Mouse (Mus musculus) lung, postnatal 4 days (tissue): Measurements from ENCODE around the gene Phykpl.

ENCODE experiments used
- DNase-seq, 2 experiments: peaks; one replicate each; pipeline ENCODE4 v3.0.0; 2021

Gene Phykpl

DNA sequence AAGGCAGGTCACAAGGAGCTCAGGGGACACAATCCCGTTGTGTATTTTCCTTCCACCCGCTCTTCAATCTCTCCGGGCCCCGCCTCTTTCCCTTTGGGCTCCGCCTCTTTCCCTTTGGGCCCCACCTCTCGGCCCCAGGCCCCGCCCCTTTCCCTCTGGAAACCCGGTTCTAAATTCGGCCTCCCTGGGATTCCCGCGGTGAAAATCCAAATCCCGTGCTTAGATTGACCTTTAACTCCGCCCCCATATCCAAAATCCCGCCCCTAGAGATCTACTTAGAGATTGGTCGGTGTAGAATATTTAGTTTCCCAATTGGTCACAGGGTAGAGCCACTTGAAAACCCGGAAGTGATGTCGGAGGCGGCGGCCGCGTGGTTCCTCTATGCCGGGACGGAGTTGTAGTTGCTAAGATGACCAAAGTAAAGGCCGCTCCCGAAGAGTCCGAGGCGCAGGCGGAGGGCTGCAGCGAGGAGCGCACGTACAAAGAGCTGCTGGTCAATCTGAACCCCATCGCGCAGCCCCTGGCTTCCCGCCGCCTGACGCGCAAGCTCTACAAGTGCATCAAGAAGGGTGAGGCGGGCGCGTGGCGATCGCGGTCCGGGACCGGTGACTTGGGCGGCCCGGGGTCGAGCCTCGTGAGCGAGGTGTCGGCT, 35.0 kb downstream of the Phykpl start, which contains the start of gene Nhp2:
Gene Nhp2, plus strand, starts transcription at position 327 of the 652 bp plus-strand sequence.
- DNase-seq = peak; percentile 94 to 98

DNA sequence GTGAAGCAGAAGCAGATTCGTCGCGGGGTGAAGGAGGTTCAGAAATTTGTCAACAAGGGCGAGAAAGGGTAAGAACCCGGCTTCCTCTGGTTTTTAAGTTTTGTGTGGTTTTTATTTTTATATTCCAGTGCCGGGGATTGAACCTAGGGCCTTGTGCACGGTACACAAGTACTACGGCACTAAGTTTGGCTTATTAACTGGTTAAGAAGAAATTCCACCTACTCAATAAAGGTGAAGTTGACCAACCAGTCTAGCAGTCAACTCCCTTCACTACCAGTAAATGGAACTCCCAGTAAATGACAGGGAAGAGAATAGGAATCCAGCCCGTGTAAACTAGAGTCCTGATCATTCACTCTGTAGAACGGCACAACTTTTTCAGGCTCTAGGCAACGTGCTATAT, 35.5 kb downstream of the Phykpl start:
- no peak for DNase-seq

DNA sequence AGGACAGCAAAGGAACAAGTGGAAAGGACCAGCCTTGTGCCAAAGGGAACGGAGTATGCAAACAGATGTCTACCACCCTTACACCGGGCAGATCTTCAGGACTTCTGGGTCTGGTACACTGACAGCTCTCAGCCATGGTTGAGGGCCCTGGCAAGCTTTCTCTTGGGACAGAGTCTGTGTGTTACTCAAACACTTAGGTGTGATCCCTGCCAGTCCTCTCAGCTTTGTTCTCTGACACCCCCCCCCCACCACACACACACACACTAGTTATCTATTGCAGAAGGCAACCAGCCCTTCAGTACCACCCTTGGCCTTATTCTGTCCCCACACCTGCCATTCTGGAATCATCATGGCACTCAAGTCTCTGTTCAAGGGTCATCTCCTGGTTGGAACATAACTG, 37.2 kb downstream of the Phykpl start:
- no peak for DNase-seq

DNA sequence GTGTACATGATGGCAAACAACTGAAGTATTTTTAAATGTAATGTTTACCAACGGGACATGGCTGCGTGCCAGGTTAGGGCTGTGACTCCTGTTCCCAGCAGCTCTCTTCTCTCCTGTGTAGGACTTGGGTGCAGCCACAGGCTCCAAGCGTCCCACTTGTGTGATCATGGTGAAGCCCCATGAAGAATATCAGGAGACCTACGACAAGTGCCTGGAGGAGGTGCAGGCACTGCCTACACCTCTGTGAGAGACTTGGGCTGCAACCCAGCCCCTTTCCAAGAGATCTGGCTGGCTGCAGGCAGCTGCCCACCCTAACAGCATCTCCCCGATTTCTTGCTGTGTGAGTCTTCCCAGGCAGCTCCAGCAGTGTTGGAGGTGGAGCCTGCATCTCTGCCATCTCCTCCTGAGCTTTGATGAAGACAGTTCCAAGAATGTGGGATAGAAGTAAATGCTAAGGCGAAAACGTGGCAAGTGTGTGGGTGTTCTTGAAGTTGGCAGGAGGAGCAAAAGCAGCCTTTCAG, 38.5 kb downstream of the Phykpl start:
- peak in 1 of 2 experiments; percentile 35 for DNase-seq

DNA sequence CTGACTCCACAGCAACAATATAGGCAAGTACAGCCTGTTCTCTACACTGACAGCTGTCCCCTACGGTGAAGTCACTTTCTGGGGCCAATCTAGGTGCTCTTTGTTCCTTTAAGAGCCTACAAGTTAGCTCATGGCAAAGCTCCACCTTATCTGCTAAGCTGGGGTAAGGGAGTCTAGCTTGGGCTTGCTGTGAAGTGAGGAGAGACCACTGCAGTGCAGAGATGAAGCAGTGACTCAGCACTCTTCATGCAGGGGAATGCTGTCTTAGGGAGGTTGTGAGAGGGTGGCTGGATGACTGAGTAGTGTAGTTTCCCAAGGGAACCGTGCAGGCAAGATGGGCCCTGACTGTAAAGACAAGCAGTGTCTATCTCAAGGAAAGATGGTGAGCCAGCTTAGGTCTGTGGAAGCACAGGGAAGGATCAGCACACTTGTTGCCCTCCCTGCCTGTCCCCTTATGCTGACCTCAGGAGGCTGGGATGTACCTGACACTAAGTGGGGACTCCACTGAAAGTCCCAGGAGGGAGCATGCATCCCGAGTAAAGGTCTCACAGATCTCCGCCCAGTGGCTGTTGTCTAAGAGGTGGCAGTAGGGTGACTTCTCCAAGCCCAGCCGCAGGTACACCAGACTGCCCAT, 40.7 kb downstream of the Phykpl start:
- DNase-seq = peak in 1 of 2 experiments; percentile 16

DNA sequence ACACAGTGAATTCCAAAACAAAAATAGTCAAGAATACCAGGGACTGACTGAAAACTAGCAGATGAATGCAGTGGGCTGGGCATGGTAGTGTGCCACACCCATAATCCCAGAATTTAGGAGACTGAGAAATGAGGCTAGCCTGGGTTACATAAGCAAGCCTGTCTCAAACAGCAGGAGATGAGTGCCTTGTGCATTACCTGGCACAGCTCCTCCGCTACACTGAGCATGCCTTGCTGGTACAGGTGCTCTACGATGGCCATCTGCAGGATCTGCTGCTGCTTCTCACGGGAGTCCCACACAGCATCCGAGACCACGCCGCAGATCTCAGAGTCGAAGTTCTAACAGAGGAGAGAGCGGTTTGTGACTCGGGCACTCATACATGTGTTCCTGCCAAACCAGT, 42.9 kb downstream of the Phykpl start:
- DNase-seq = no peak

DNA sequence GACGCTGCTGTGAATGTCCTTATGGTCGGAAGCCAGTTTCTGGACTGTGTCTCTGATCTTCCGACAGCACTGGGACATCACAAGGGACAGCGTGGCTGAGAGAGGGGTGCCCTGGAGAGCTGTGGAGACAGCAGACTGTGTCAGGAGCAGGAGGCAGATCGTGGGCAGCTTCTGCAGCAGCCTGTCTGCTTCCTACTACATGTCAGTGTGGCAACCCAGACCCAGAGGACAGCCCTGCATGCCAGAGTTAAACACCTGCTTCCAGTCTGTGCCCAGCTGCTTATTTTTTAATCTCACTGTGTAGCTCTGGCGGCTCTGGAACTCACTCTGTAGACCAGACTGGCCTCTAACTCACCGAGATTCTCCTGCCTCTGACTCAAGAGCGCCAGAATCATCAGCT, 43.4 kb downstream of the Phykpl start:
- peak in 1 of 2 experiments; percentile 16 for DNase-seq

DNA sequence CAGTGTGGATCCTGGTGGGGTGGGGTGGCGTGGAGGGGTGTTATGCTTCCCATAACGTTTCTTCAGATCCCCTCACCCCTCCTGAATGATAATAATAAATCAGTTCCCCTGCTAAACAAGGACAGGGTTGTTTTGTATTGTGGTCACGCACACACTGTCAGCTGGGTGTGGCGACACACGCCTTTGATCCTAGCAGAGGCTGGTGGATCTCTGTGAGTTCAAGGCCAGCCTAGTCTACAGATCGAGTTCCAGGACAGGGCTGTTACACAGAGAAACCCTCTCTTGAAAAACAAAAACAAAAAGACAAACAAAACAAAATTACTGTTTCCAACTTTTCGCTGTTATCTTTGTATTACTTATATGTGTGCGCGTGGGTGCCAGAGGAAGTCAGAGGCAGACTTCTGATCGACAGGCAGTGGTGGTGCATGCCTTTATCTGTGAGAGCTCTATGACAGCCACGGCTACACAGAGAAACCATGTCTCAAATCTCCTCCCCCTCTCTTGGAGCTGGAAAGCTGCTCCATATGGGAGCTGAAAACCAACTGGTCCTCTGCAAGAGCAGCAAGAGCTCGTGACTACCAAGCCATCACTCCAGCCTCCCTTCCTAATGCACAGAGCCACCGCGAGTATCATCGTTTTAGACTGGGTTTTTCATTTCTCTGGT, 45.2 kb downstream of the Phykpl start:
- no peak for DNase-seq

DNA sequence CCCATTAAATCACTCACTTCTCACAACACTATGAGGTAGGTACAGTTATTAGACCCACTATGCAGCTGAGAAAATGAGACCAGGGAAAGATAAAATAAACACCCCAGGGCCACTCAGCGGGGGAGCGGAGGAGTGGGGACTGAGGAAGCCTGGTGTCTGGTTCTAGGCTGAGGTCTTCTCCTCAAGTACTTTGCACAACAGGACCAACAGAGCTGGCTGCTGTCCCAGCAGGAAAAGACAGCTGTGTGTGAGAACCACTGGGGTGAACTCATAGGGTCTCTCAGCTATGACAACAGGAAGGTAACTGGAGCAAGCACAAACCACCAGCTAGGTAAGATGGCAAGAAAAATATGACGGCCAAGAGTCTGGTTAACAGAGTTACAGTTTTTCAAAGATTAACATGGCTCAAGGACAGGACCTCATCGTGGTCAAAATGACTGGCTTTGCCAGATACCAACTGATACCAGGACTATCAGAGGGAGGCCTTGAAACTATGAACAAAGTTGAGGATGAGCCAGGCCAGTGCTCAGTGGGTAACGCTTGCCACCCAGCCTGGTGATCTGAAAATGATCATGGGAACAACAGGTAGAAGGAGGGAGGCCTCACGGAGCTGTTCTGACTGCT, 47.7 kb downstream of the Phykpl start:
- DNase-seq = peak in 1 of 2 experiments; percentile 30

DNA sequence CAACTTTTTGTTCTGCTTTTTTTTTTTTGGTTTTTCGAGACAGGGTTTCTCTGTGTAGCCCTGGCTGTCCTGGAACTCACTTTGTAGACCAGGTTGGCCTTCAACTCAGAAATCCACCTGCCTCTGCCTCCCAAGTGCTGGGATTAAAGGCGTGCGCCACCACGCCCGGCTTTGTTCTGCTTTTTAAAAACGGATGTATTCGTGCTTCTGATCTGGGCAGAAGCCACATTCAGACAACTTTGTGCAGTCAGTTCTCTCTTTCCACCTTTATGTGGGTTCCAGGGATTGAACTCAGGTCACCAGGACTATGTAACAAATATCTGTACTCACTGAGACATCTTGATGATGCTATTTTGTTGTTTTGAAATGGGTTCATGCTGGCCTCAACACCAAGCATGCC, 48.6 kb downstream of the Phykpl start:
- peak in 1 of 2 experiments; percentile 14 for DNase-seq

DNA sequence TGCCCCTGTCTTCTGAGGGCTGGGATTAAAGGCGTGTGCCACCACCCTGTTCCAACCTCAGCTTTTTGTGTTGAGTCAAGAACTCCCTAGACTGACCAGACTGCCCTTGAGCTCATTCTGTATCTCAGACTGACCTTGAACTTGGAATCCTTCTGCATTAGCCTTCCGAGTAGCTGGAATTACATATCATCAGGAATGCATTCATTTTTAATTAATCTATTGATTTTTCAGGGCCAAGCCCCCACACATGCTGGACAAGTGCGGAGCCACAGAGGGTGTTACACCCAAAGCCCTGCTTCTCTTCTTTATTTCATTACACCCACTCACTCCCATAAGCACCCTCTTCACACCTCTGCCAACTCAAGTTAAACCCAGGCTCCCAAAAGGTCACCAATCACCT, 49.2 kb downstream of the Phykpl start:
- DNase-seq = no peak

DNA sequence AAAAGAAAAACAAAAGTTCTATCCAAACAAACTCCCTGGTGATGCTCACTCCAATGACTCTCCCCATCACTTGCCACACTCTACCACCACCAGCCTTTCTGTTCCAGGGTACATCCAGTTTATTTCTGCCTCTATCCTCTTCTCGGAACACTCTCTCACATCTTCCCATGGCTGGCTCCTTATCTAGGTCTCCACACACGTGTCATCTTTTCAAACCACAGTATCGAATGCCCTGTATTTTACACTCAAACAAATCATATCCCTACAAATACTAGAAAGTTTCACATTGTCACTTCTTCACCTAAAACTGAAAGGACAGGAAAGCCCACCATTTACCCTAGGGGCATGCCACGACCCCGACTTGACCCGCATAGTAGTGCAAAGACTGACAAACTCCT, 50.6 kb downstream of the Phykpl start:
- no peak for DNase-seq

DNA sequence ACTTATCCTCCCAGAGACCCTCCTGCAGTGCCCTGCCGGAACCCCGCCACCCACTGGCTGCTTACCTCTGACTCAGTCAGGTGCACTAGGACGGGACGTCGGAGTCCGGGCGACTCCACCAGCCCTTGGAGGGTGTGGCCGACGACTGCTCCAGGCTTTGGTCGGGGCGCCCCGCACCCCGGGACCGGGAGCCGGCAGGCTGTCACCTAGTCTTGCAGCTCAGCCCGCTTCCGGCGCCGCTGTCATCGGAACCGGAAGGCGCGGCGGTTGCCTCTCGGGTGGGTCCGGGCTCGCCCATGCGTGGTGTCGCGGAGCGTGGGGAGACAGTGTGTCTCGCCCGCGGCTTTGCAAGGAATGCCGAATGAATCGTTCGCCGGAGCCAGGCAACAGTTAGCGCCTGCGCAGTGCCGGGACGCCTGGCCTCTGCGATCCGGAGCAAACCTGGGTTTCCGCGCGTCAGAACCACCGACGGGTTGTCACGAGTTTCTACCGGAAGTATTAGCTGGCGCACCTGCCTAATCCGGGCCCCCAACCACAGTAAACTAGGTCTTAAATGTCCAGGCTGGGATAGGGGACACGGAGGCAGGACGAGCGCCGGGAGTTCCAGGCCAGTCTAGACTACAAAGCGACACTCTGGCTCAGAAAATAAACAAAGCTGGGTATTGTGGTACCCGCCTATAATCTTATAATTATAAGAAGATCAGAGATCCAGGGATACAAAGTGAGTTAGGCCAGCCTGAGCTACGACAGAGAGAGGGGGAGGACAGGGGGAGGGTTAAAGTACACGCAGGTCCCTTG, 51.2 kb downstream of the Phykpl start, which contains the start of gene Rmnd5b:
Gene Rmnd5b, minus strand, starts transcription at position 372 of the 798 bp plus-strand sequence.
- peak; percentile 91 to 94 for DNase-seq

DNA sequence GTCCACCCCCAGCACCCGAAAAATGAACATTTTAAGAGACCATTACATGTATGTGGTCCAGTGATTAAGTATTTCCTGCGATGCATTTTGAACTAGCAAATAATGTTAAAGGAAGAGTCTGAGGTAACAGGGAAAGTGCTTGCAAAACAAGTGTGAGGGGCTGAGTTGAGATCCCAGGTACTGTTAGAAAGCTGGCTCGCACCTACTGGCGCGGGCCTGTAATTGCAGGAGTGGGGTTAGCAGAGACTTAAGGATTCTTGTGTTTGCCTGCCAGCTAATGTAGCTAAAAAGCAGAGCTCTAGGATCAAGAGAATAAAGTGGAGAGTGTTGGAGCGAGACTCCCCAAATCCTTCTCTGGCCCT, 51.7 kb downstream of the Phykpl start:
- peak; percentile 80 to 81 for DNase-seq

DNA sequence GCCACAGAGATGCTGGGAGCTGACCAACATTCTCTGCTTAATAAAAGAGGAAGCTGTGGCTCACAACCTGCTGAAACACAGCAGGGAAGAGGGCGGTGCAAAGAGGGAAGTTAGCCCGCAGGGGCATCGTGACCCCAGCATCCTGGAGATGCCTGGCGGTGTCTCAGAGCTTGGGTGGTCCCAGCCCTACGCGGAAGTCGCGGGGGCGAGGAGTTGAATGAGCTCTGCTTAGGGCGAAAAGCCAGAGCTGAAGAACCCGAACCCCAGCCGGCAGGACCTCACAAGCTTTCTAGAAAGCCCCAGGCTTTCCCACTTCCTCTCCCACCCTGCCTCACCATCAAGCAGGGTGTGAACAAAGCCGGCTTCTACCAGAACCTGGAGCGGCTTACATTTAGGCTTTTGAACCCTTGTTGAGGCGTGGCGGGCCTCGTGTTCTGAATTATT, 53.4 kb downstream of the Phykpl start:
- peak; percentile 77 to 80 for DNase-seq

DNA sequence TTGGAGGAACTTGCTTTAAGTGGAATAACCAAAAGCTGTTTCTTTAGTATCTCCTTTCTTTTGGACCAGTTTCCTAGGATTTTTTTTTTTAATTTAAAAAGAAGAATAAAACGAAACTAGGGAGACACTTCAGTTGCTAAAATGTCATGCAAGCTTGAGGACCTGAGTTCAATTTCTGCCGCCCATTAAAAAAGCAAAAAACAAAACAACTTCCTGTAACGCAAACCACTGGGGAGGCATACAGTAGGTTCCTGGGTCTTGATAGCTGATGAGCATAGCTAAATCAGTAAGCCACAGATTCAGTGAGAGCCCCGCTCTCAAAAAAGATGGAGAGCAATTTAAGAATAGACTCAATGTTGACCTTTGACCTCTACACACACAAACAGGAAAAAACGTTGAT, 53.9 kb downstream of the Phykpl start:
- DNase-seq = no peak

DNA sequence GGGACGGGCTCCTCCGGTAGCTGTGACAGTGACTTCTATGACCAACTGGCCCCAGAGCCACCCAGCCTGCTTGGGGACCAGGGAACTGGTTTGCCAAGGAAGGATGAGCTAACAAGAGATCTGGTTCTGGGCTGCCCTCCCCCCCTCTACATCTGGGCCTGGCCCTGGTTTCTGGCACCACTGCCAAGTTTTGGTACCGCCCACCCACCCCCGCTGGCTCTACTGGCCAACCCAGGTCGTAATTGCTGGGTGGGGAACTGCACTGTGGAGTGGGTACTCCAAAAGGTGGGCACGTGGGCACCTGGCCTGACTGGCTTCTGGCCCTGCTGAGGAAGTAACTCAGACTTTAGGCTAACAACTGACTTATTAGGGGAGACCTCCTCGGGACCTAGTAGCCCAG, 56.2 kb downstream of the Phykpl start:
- peak; percentile 64 to 78 for DNase-seq

DNA sequence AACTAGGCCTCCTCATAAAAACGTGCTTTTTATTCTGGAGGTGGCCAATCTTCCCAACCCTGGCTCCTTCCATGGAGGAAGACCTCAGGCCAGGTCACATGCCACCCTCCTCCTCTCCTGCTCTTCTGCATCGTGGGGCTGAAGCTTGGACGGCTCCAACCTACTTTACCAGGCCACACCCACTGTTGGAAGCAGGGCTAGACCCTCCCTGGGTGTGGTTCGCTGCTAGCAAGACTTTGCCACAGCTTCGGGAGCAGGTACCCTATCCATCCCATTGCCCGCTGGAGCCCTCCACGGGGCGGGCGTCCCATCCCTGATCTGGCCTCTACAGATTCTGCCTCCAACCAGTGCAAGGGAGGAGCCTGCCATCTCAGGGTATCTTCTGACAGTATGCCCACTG, 58.6 kb downstream of the Phykpl start:
- peak in 1 of 2 experiments; percentile 34 for DNase-seq

DNA sequence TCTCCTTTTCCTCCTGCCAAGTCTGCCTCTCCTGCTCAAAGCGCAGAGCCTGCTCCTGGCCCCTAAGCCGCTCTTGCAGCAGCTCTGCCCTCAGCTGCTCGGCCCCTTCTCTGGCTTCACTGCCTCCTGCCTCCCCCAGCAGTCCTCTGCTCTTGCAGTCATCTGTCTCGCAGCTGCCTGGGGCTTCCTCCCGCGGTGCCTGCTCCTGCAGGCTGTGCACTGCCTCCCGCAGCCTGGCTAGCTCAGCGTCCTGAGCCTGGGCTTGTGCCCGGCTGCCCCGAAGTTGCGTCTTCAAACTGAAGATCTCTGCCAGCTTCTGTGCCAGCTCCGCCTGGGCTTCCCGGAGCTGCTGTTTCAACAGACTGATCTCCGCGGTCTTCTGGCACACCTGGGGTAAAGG, 59.2 kb downstream of the Phykpl start:
- peak in 1 of 2 experiments; percentile 26 for DNase-seq

DNA sequence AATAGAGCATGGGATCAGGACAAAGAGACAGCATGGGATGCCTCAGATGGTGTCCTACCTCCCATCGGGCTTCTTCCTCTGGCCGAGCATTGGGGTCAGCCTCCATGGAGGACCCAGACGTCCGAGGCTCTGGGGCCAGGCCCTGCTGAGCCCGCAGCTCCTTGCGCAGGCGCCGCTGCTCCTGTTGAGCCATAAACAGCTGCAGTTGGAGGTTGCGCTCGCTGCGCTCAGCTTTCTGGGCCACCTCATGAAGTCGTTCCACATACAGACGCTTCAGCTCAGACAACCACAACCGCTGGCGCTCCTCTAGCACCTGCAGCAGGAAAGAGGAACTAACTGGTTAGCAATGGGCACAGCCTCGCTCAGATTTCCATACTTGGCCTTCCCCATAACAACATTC, 59.7 kb downstream of the Phykpl start:
- DNase-seq = peak; percentile 49 to 65

DNA sequence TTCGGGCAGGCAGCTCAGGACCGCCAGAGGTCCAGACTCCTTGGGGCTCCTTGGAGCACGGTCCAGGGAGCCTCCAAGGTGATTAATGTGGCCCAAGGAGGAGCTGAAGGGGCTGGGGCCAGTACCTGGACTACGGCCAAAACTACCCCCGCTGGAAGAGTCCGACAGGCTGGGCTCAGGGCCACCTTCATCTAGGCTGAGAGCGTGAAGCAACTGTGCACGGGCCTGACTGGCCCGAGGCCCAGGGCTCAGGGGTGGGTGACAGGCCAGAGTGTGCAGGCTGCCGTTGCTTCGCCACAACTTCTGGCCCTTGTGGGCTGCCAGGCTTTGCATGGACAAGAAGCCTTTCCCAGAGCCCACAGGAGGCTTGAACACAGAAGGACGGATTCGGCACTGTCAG, 60.7 kb downstream of the Phykpl start:
- DNase-seq = peak; percentile 36 to 70

DNA sequence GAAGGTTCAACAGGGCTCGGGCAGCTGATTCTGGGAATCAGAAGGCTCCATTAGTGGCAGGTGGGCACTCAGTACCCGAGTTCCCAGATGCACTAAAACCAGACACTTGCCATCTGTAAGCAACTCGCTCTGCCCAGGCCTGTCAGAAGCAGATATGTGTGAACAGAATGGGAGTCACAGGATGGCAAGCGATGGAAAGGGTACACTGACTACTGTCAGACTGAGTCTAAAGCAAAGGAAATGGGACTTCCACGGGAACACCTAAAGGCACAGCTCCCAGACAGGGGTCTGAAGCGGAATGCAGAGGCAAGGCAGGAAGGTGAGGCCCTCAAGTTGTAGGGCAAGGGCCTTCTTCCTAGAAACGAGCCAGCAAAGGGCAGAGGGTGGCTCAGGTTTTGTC, 61.7 kb downstream of the Phykpl start:
- DNase-seq = no peak
